Mouse (Mus musculus): ENCODE measurements around the gene Dcdc2c. TPM values are rescaled to one million over a fixed set of nuclear protein-coding genes. Genes with fewer than 3 reads are reported as not detected.

Dcdc2c gene
- polyA plus RNA-seq, 1 experiment from 2014 or later: 0.07 TPM

Other genes with a start within 250 kb of the Dcdc2c start
- gene Allc, start 30.1 kb upstream of the Dcdc2c start, polyA plus RNA-seq (2015; fragmentation: Nextera tagmentation; extraction: Ambion mirVana): not detected in 2 replicates
- gene Colec11, start 71.0 kb upstream of the Dcdc2c start, polyA plus RNA-seq (2015; fragmentation: Nextera tagmentation; extraction: Ambion mirVana): 14.9 and 17.2 TPM in 2 replicates
- 588 and 611 TPM in 2 replicates for gene Rps7, start 83.6 kb upstream of the Dcdc2c start, polyA plus RNA-seq (2015; fragmentation: Nextera tagmentation; extraction: Ambion mirVana)
- 14.6 and 15.2 TPM in 2 replicates for gene Rnaseh1, start 97.2 kb upstream of the Dcdc2c start, polyA plus RNA-seq (2015; fragmentation: Nextera tagmentation; extraction: Ambion mirVana)
- 51.7 and 61.5 TPM in 2 replicates for gene Adi1, start 122.8 kb upstream of the Dcdc2c start, polyA plus RNA-seq (2015; fragmentation: Nextera tagmentation; extraction: Ambion mirVana)
- gene Trappc12, start 198.1 kb upstream of the Dcdc2c start, polyA plus RNA-seq (2015; fragmentation: Nextera tagmentation; extraction: Ambion mirVana): 18.6 and 22.1 TPM in 2 replicates
- gene Eipr1, start 199.4 kb upstream of the Dcdc2c start, polyA plus RNA-seq (2015; fragmentation: Nextera tagmentation; extraction: Ambion mirVana): 31.7 and 32.8 TPM in 2 replicates

Measured in liver, embryonic 13.5 days (tissue).